In genomic region chr1:53405803-53406325, GRCm38 (mm10) we compare ENCODE assay signal across 19 mouse cellular contexts. TPM values are rescaled to one million over a fixed set of nuclear protein-coding genes. Genes with fewer than 3 reads are reported as not detected.
"Had no signal": no experiment of that assay in that cellular context is flagged by ENCODE, and none has a peak within 500 bp of the region (broad histone marks: within the 10 kb centered on the region; RNA-seq: fewer than 3 reads in every experiment).

No protein-coding gene starts in this region.

- H3K9me3 ChIP-seq: megakaryocyte, embryonic 14.5 days; midbrain, embryonic 13.5 days; midbrain, embryonic 15.5 days; neural tube, embryonic 12.5 days; stomach, embryonic 15.5 days had no signal

- H3K9ac ChIP-seq: liver, postnatal 0 days; midbrain, embryonic 13.5 days; midbrain, embryonic 15.5 days; neural tube, embryonic 12.5 days; stomach, embryonic 15.5 days had no signal

- H3K36me3 ChIP-seq: midbrain, embryonic 13.5 days; midbrain, embryonic 15.5 days; neural tube, embryonic 12.5 days; stomach, embryonic 15.5 days had no signal

- H3K4me1 ChIP-seq: megakaryocyte, embryonic 14.5 days; midbrain, embryonic 13.5 days; midbrain, embryonic 15.5 days; neural tube, embryonic 12.5 days; stomach, embryonic 15.5 days had no signal

- H3K4me3 ChIP-seq: megakaryocyte, embryonic 14.5 days; midbrain, embryonic 13.5 days; midbrain, embryonic 15.5 days; neural tube, embryonic 12.5 days; stomach, embryonic 15.5 days had no signal

- H3K4me2 ChIP-seq: midbrain, embryonic 11.5 days; midbrain, embryonic 13.5 days; midbrain, embryonic 15.5 days; neural tube, embryonic 12.5 days; stomach, embryonic 15.5 days had no signal

- H3K27me3 ChIP-seq: megakaryocyte, embryonic 14.5 days; midbrain, embryonic 13.5 days; midbrain, embryonic 15.5 days; neural tube, embryonic 12.5 days; stomach, embryonic 15.5 days had no signal

- H3K27ac ChIP-seq: macrophage; midbrain, embryonic 13.5 days; midbrain, embryonic 15.5 days; neural tube, embryonic 12.5 days; stomach, embryonic 15.5 days; stomach, postnatal 0 days had no signal

- DNase-seq: liver, postnatal 0 days; lung, adult 2 months; lung, postnatal 14 days; right cerebral cortex, postnatal 14 days; thymus, adult 2 months; thymus, postnatal 25 days; thymus, postnatal 4 days had no signal

- ATAC-seq: liver, postnatal 0 days; lung, postnatal 0 days; midbrain, embryonic 13.5 days; midbrain, embryonic 15.5 days had no signal

RNA-seq across cellular contexts. Expression of gene Gm28551, which starts 53.4 kb away (rescaled TPM):
- polyA plus RNA-seq: lung, adult 2 months; macrophage; spleen, adult 2 months; testis, adult 2 months; thymus, adult 2 months had no signal

RNA-seq across cellular contexts. Expression of gene Asdurf, which starts 53.4 kb away (rescaled TPM):
- polyA plus RNA-seq: lung, adult 2 months; spleen, adult 2 months; testis, adult 2 months; thymus, adult 2 months; urinary bladder, adult 2 months had no signal
